Mouse (Mus musculus) limb, embryonic 12.5 days (tissue): ENCODE data around the gene Gm21972. TPM values are rescaled to one million over a fixed set of nuclear protein-coding genes. Genes with fewer than 3 reads are reported as not detected.

ENCODE experiments used
- ATAC-seq: fragments of 200-750 bp; cut with Nextera tagmentation; 2 replicates; pipeline ENCODE4 v1.8.0; 2017; ENCODE audit warnings: low read depth, moderate TSS enrichment; ENCODE audit not compliant: insufficient number of reproducible peaks, insufficient read depth, low FRiP score, low TSS enrichment
- H3K27ac ChIP-seq: fragments of 300-500 bp; sonication (generic); 2 replicates; pipeline ENCODE4 v1.5.1; 2016; ENCODE audit warnings: mild to moderate bottlenecking, moderate library complexity
- H3K27me3 ChIP-seq: fragments of 300-500 bp; sonication (generic); 2 replicates; pipeline ENCODE4 v1.6.1; 2016; ENCODE audit warnings: mild to moderate bottlenecking, moderate library complexity
- H3K36me3 ChIP-seq: fragments of 300-500 bp; sonication (generic); 2 replicates; pipeline ENCODE4 v1.6.1; 2016; ENCODE audit warnings: mild to moderate bottlenecking, moderate library complexity
- H3K4me1 ChIP-seq: fragments of 300-500 bp; sonication (generic); replicated peaks from 2 replicates; pipeline ENCODE4 v1.6.1; 2016
- H3K4me2 ChIP-seq: fragments of 300-500 bp; sonication (generic); 2 replicates; pipeline ENCODE4 v1.6.1; 2016; ENCODE audit warnings: mild to moderate bottlenecking, moderate library complexity
- H3K4me3 ChIP-seq: fragments of 300-500 bp; sonication (generic); replicated peaks from 2 replicates; pipeline ENCODE4 v1.5.1; 2016; ENCODE audit warnings: mild to moderate bottlenecking
- H3K9ac ChIP-seq: fragments of 300-500 bp; sonication (generic); replicated peaks from 2 replicates; pipeline ENCODE4 v1.6.1; 2016; ENCODE audit warnings: mild to moderate bottlenecking, moderate library complexity
- H3K9me3 ChIP-seq: fragments of 300-500 bp; sonication (generic); 2 replicates; pipeline ENCODE4 v1.6.1; 2016; ENCODE audit warnings: mild to moderate bottlenecking, moderate library complexity
- WGBS: fragments of 180-500 bp; shearing (Covaris S2); methylation state at CpG from one replicate; pipeline ENCODE4 v1.1.7; 2016; 5-methylcytosine and 5-hydroxymethylcytosine counted together
- polyA plus RNA-seq: library from polyadenylated mRNA; unstranded; fragments of >200 nt; fragmentation: Nextera tagmentation; extraction: Ambion mirVana; gene quantifications from 2 replicates; pipeline ENCODE4 v1.2.1, GENCODE M21; 2016

Gm21972 gene
- polyA plus RNA-seq, 1 experiment from 2014 or later: 0.55 TPM

GRCm38 (mm10) chr1:86194044-86194443 is 60.6 kb downstream of the Gm21972 start:
- Histone ChIP-seq H3K4me2 (no peak overlapping the region), H3K27ac (no peak overlapping the region), H3K4me3 (no peak overlapping the region), H3K4me1 (no peaks in the 10 kb centered on the region), H3K27me3 (no peaks in the 10 kb centered on the region), H3K9ac (no peak overlapping the region), H3K36me3 (peaks cover 62% of the 10 kb centered on the region), H3K9me3 (no peaks in the 10 kb centered on the region)
- 73% methylated on average over 7 of the region's 7 CpGs for WGBS
- no peak for ATAC-seq

GRCm38 (mm10) chr1:86198276-86198675 is 64.8 kb downstream of the Gm21972 start:
- H3K9ac ChIP-seq: no peak overlapping the region
- no peak overlapping the region for H3K4me3 ChIP-seq
- no peaks in the 10 kb centered on the region for H3K27me3 ChIP-seq
- no peak overlapping the region for H3K4me2 ChIP-seq
- ATAC-seq: no peak
- H3K9me3 ChIP-seq: no peaks in the 10 kb centered on the region
- WGBS: 92% methylated on average over 6 of the region's 6 CpGs
- no peaks in the 10 kb centered on the region for H3K4me1 ChIP-seq
- H3K27ac ChIP-seq: no peak overlapping the region
- peaks cover 84% of the 10 kb centered on the region for H3K36me3 ChIP-seq

DNA sequence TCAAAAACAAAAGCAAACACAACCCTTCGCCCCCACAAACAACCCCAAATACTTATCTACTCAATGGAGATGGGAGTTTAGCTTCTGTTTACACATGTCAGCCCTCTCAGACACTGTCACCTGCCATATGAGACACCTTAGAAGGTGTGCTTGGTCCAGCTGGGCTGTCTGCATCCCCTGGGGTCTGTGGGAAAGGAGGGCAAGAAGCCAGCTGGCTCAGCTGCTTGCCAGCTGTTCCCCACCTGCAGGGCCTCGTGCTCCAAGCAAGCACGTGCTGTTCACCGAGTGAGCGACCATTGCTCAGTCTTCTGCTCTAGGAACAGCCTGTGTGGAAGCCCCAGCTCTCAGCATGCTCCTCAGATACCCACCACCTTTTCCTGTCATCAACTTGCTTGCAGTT is 65.6 kb downstream of the Gm21972 start:
- H3K4me2 ChIP-seq: no peak overlapping the region
- H3K27me3 ChIP-seq: no peaks in the 10 kb centered on the region
- no peaks in the 10 kb centered on the region for H3K9me3 ChIP-seq
- H3K4me1 ChIP-seq: no peaks in the 10 kb centered on the region
- no peak overlapping the region for H3K9ac ChIP-seq
- no peak overlapping the region for H3K27ac ChIP-seq
- H3K36me3 ChIP-seq: peaks cover 84% of the 10 kb centered on the region
- H3K4me3 ChIP-seq: no peak overlapping the region
- no peak for ATAC-seq
- WGBS: 86% methylated on average over 5 of the region's 5 CpGs

DNA sequence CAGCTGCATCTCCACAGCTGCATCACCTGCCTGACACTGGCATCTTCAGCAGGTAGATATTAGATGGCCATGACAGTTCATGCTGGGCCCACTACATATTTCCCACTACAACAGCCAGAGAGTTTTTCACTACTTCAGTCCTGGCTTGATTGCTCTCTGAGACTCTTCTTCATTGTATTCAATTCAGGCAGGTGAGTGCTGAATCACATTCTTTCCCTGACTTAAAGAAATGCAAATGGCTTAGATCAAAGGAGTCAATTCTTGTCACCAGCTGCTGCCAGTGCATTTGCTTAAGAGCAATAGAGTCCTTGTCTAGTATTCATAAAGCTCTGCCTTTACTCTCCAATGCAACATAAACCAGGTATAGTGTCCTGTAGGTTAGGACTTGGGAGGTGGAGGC is 67.9 kb downstream of the Gm21972 start:
- H3K4me3 ChIP-seq: no peak overlapping the region
- ATAC-seq: no peak
- H3K4me1 ChIP-seq: no peaks in the 10 kb centered on the region
- no peak overlapping the region for H3K27ac ChIP-seq
- no peak overlapping the region for H3K4me2 ChIP-seq
- no peaks in the 10 kb centered on the region for H3K27me3 ChIP-seq
- no peak overlapping the region for H3K9ac ChIP-seq
- peaks cover 88% of the 10 kb centered on the region for H3K36me3 ChIP-seq
- no peaks in the 10 kb centered on the region for H3K9me3 ChIP-seq

GRCm38 (mm10) chr1:86202617-86203219 is 69.3 kb downstream of the Gm21972 start:
- Histone ChIP-seq H3K4me3 (no peak overlapping the region), H3K36me3 (peaks cover 81% of the 10 kb centered on the region), H3K27me3 (no peaks in the 10 kb centered on the region), H3K9ac (no peak overlapping the region), H3K9me3 (no peaks in the 10 kb centered on the region), H3K4me2 (no peak overlapping the region), H3K27ac (no peak overlapping the region), H3K4me1 (no peaks in the 10 kb centered on the region)
- WGBS: 94% methylated on average over 9 of the region's 9 CpGs
- ATAC-seq: no peak

- H3K4me3 ChIP-seq: no peak overlapping the region
- H3K27me3 ChIP-seq: no peaks in the 10 kb centered on the region
- no peak overlapping the region for H3K9ac ChIP-seq
- H3K9me3 ChIP-seq: no peaks in the 10 kb centered on the region
- no peaks in the 10 kb centered on the region for H3K4me1 ChIP-seq
- H3K4me2 ChIP-seq: no peak overlapping the region
- WGBS: 89% methylated on average over 7 of the region's 7 CpGs
- no peak for ATAC-seq
- H3K36me3 ChIP-seq: peaks cover 70% of the 10 kb centered on the region
- no peak overlapping the region for H3K27ac ChIP-seq
Measured at GRCm38 (mm10) chr1:86210676-86211075, 77.2 kb downstream of the Gm21972 start.

GRCm38 (mm10) chr1:86211498-86211897 is 78.1 kb downstream of the Gm21972 start:
- Histone ChIP-seq H3K36me3 (peaks cover 72% of the 10 kb centered on the region), H3K9ac (no peak overlapping the region), H3K4me2 (no peak overlapping the region), H3K27me3 (no peaks in the 10 kb centered on the region), H3K27ac (no peak overlapping the region), H3K4me3 (no peak overlapping the region), H3K4me1 (no peaks in the 10 kb centered on the region), H3K9me3 (no peaks in the 10 kb centered on the region)
- WGBS: 95% methylated on average over 1 of the region's 1 CpGs
- no peak for ATAC-seq

Other genes with a start within 250 kb of the Gm21972 start
- gene Itm2c, start 239.4 kb upstream of the Gm21972 start, polyA plus RNA-seq: 214 TPM in 2 replicates
- gene 4933407L21Rik, start 205.2 kb upstream of the Gm21972 start, polyA plus RNA-seq: 0.17 TPM in 1 of 2 replicates, not detected in the other
- not detected in 2 replicates for gene Gpr55, start 172.6 kb upstream of the Gm21972 start, polyA plus RNA-seq
- gene Spata3, start 116.8 kb upstream of the Gm21972 start, polyA plus RNA-seq: not detected in 2 replicates
- 0.12 and 0.35 TPM in 2 replicates for gene 2810459M11Rik, start 87.8 kb upstream of the Gm21972 start, polyA plus RNA-seq
- gene Psmd1, start 69.2 kb upstream of the Gm21972 start, polyA plus RNA-seq: 193 and 202 TPM in 2 replicates
- 0.46 and 0.93 TPM in 2 replicates for gene Htr2b, start 21.7 kb upstream of the Gm21972 start, polyA plus RNA-seq
- gene Armc9, start 21.1 kb downstream of the Gm21972 start, polyA plus RNA-seq: 32.5 and 33.2 TPM in 2 replicates
- 5.9 and 7.1 TPM in 2 replicates for gene B3gnt7, start 169.2 kb downstream of the Gm21972 start, polyA plus RNA-seq
- gene Ncl, start 225.8 kb downstream of the Gm21972 start, polyA plus RNA-seq: 467 and 515 TPM in 2 replicates